Mouse (Mus musculus): ENCODE measurements around the gene Zfp518a.

- TF ChIP-seq ZMIZ1 (IDR thresholded peaks at IDR 0.05; ENCODE audit: low read depth, low read length) (no peak), POLR2A (IDR thresholded peaks at IDR 0.05; ENCODE audit: control insufficient read depth in 1 of 2, insufficient read depth in 1 of 2, low read depth in 1 of 2, low read length in 2 of 2, poor library complexity in 1 of 2) (no peak), CTCF (IDR thresholded peaks at IDR 0.05 in 2 of 3, conservative IDR thresholded peaks at IDR 0.05 in 1 of 3; ENCODE audit: control insufficient read depth in 1 of 3, insufficient read depth in 1 of 3, low read depth in 2 of 3, low read length in 3 of 3, poor library complexity in 1 of 3, severe bottlenecking in 1 of 3) (no peak), HCFC1 (IDR thresholded peaks at IDR 0.05; ENCODE audit: low read depth, low read length) (no peak), RAD21 (IDR thresholded peaks at IDR 0.05; ENCODE audit: low read depth, low read length) (no peak)
Observed at GRCm38 (mm10) chr19:40894071-40894506, 416 bp upstream of the Zfp518a start.
